Mouse (Mus musculus) adrenal gland, postnatal 14 days (tissue): ENCODE data around the gene Sytl1. TPM values are rescaled to one million over a fixed set of nuclear protein-coding genes. Genes with fewer than 3 reads are reported as not detected.
A peak's percentile ranks its signal among the peaks of the same experiment; 100 is the strongest.

Source experiments
- DNase-seq: peaks from one replicate; pipeline ENCODE4 v3.0.0; 2021; ENCODE audit warnings: mixed read lengths
- total RNA-seq: library from RNA; stranded (reverse); gene quantifications from 2 replicates; pipeline ENCODE4 v1.2.3, GENCODE M21; 2021

The Sytl1 gene
- total RNA-seq, 1 experiment from 2014 or later, result 5.3 TPM

- peak; percentile 60 for DNase-seq
Observed at GRCm38 (mm10) chr4:133247072-133247471, 15.8 kb downstream of the Sytl1 start.

- no peak for DNase-seq
Observed at GRCm38 (mm10) chr4:133244289-133244688, 18.6 kb downstream of the Sytl1 start.

GRCm38 (mm10) chr4:133243538-133243937 is 19.4 kb downstream of the Sytl1 start:
- DNase-seq, result no peak

- DNase-seq, result no peak
Observed at GRCm38 (mm10) chr4:133242710-133243109, 20.2 kb downstream of the Sytl1 start.

GRCm38 (mm10) chr4:133241910-133242309 is 21.0 kb downstream of the Sytl1 start:
- no peak for DNase-seq

GRCm38 (mm10) chr4:133240934-133241908 is 21.7 kb downstream of the Sytl1 start:
- peak; percentile 96 for DNase-seq

GRCm38 (mm10) chr4:133240490-133240921 is 22.4 kb downstream of the Sytl1 start, which contains the start of gene Map3k6:
Gene Map3k6, plus strand, starts transcription at chr4:133240818.
- DNase-seq, result peak; percentile 94

GRCm38 (mm10) chr4:133237911-133238310 is 25.0 kb downstream of the Sytl1 start:
- DNase-seq, result no peak

GRCm38 (mm10) chr4:133235415-133235814 is 27.5 kb downstream of the Sytl1 start:
- DNase-seq, result no peak

GRCm38 (mm10) chr4:133234771-133235170 is 28.1 kb downstream of the Sytl1 start:
- no peak for DNase-seq

GRCm38 (mm10) chr4:133233285-133233976 is 29.5 kb downstream of the Sytl1 start:
- peak; percentile 75 for DNase-seq

GRCm38 (mm10) chr4:133229582-133229981 is 33.3 kb downstream of the Sytl1 start:
- no peak for DNase-seq

- DNase-seq, result peak; percentile 61
Observed at GRCm38 (mm10) chr4:133227636-133228035, 35.3 kb downstream of the Sytl1 start.

GRCm38 (mm10) chr4:133226073-133226472 is 36.8 kb downstream of the Sytl1 start:
- peak; percentile 49 for DNase-seq

- DNase-seq, result no peak
Observed at GRCm38 (mm10) chr4:133223875-133224274, 39.0 kb downstream of the Sytl1 start.

- no peak for DNase-seq
Observed at GRCm38 (mm10) chr4:133221701-133222100, 41.2 kb downstream of the Sytl1 start.

- peak; percentile 52 for DNase-seq
Observed at GRCm38 (mm10) chr4:133220656-133221055, 42.3 kb downstream of the Sytl1 start.

GRCm38 (mm10) chr4:133218745-133219144 is 44.2 kb downstream of the Sytl1 start:
- DNase-seq, result no peak

- peak; percentile 76 for DNase-seq
Observed at GRCm38 (mm10) chr4:133217641-133218040, 45.3 kb downstream of the Sytl1 start.

GRCm38 (mm10) chr4:133213661-133214060 is 49.3 kb downstream of the Sytl1 start:
- DNase-seq, result no peak

GRCm38 (mm10) chr4:133213268-133213590 is 49.7 kb downstream of the Sytl1 start:
- no peak for DNase-seq

- DNase-seq, result peak; percentile 88
Observed at GRCm38 (mm10) chr4:133212562-133213267, 50.2 kb downstream of the Sytl1 start.
